Mouse (Mus musculus) thymus, adult 2 months (tissue): ENCODE measurements at regions not wholly inside any gene's neighbourhood (a gene's known extent, or its start where the extent isn't known, plus 50 kb on each side); places are given as distances from the start of the nearest gene placed in this dataset.

ENCODE experiments used
- DNase-seq: peaks from one replicate; pipeline ENCODE4 v3.0.0; 2021
- H3K27ac ChIP-seq: fragments of 200-500 bp; 2 replicates; pipeline ENCODE4 v1.5.1; 2012; ENCODE audit warnings: low read length, control low read depth; ENCODE audit not compliant: control insufficient read depth, insufficient read depth
- H3K27me3 ChIP-seq: fragments of 200-500 bp; 2 replicates; pipeline ENCODE4 v1.6.1; 2012; ENCODE audit warnings: mild to moderate bottlenecking, low read length, moderate library complexity, mixed read lengths; ENCODE audit not compliant: control insufficient read depth, insufficient read depth
- H3K36me3 ChIP-seq: fragments of 200-500 bp; 2 replicates; pipeline ENCODE4 v1.6.1; 2012; ENCODE audit warnings: mild to moderate bottlenecking, low read length, moderate library complexity; ENCODE audit not compliant: control insufficient read depth, insufficient read depth
- H3K4me1 ChIP-seq: fragments of 200-500 bp; replicated peaks from 2 replicates; pipeline ENCODE4 v1.6.1; 2012; ENCODE audit warnings: low read length; ENCODE audit not compliant: control insufficient read depth, insufficient read depth
- H3K4me3 ChIP-seq: fragments of 200-500 bp; 2 replicates; pipeline ENCODE4 v1.5.1; 2012; ENCODE audit warnings: mild to moderate bottlenecking, low read length, control low read depth, moderate library complexity; ENCODE audit not compliant: control insufficient read depth, insufficient read depth
- CTCF ChIP-seq: fragments of 200-500 bp; IDR thresholded peaks from 2 replicates; pipeline ENCODE4 v1.5.1; 2012; ENCODE audit warnings: mild to moderate bottlenecking, control low read depth, low read length, moderate library complexity, borderline replicate concordance; ENCODE audit not compliant: control insufficient read depth, poor library complexity, insufficient read depth; ENCODE audit errors: extremely low read depth
- POLR2A ChIP-seq: fragments of 200-500 bp; IDR thresholded peaks from 2 replicates; pipeline ENCODE4 v1.6.1; 2012; ENCODE audit warnings: mild to moderate bottlenecking, low read length, control low read depth, moderate library complexity; ENCODE audit not compliant: control insufficient read depth, poor library complexity, insufficient read depth; ENCODE audit errors: extremely low read depth
- WGBS: fragments of 180-500 bp; shearing (Covaris S2); methylation state at CpG from one replicate; pipeline ENCODE4 v1.1.7; 2018; 5-methylcytosine and 5-hydroxymethylcytosine counted together

GRCm38 (mm10) chr4:142671872-142672458 is 432.8 kb upstream of the Kazn start:
- DNase-seq = no peak
- Histone ChIP-seq H3K4me3 (no peak overlapping the region), H3K4me1 (no peaks in the 10 kb centered on the region), H3K27me3 (no peaks in the 10 kb centered on the region), H3K27ac (no peak overlapping the region), H3K36me3 (no peaks in the 10 kb centered on the region)
- TF ChIP-seq CTCF = no peak
- 84% methylated on average over 8 of the region's 8 CpGs for WGBS

- Histone ChIP-seq H3K4me1 (no peaks in the 10 kb centered on the region), H3K27ac (no peak overlapping the region), H3K36me3 (no peaks in the 10 kb centered on the region), H3K27me3 (no peaks in the 10 kb centered on the region), H3K4me3 (no peak overlapping the region)
- no peak for DNase-seq
- 62% methylated on average over 4 of the region's 4 CpGs for WGBS
- TF ChIP-seq POLR2A (no peak), CTCF (no peak)
These were observed 425.6 kb upstream of the Kazn start for GRCm38 (mm10) chr4:142664781-142665180.

- WGBS = 97% methylated on average over 6 of the region's 6 CpGs
- H3K27ac ChIP-seq = no peak overlapping the region
- no peak for TF ChIP-seq POLR2A
- TF ChIP-seq CTCF = no peak
These were observed 419.0 kb upstream of the Kazn start for GRCm38 (mm10) chr4:142658156-142658555.

GRCm38 (mm10) chr4:142641069-142641468 is 401.9 kb upstream of the Kazn start:
- no peak for DNase-seq
- WGBS = 89% methylated on average over 10 of the region's 10 CpGs
- H3K4me1 ChIP-seq = no peaks in the 10 kb centered on the region
- H3K27ac ChIP-seq = no peak overlapping the region
- TF ChIP-seq POLR2A = no peak
- no peak for TF ChIP-seq CTCF
- no peak overlapping the region for H3K4me3 ChIP-seq
- H3K27me3 ChIP-seq = no peaks in the 10 kb centered on the region
- H3K36me3 ChIP-seq = no peaks in the 10 kb centered on the region

More at GRCm38 (mm10) chr4:142658156-142658555, 419.0 kb upstream of the Kazn start:
- no peak for DNase-seq
- H3K4me3 ChIP-seq = no peak overlapping the region
- H3K36me3 ChIP-seq = no peaks in the 10 kb centered on the region
- H3K4me1 ChIP-seq = no peaks in the 10 kb centered on the region
- no peaks in the 10 kb centered on the region for H3K27me3 ChIP-seq

GRCm38 (mm10) chr4:142639340-142639733 is 400.1 kb upstream of the Kazn start:
- H3K4me1 ChIP-seq = no peaks in the 10 kb centered on the region
- WGBS = 87% methylated on average over 9 of the region's 9 CpGs
- no peaks in the 10 kb centered on the region for H3K27me3 ChIP-seq
- no peak overlapping the region for H3K4me3 ChIP-seq
- TF ChIP-seq CTCF (no peak), POLR2A (no peak)
- no peak overlapping the region for H3K27ac ChIP-seq
- no peaks in the 10 kb centered on the region for H3K36me3 ChIP-seq
- no peak for DNase-seq

- WGBS = 54% methylated on average over 13 of the region's 13 CpGs
- H3K4me3 ChIP-seq = no peak overlapping the region
- TF ChIP-seq POLR2A (no peak), CTCF (no peak)
- DNase-seq = no peak
- H3K36me3 ChIP-seq = no peaks in the 10 kb centered on the region
- H3K27ac ChIP-seq = no peak overlapping the region
- H3K4me1 ChIP-seq = no peaks in the 10 kb centered on the region
- no peaks in the 10 kb centered on the region for H3K27me3 ChIP-seq
These were observed 399.6 kb upstream of the Kazn start for GRCm38 (mm10) chr4:142638733-142639339.

- Histone ChIP-seq H3K4me1 (no peaks in the 10 kb centered on the region), H3K36me3 (no peaks in the 10 kb centered on the region), H3K27ac (no peak overlapping the region), H3K4me3 (no peak overlapping the region), H3K27me3 (no peaks in the 10 kb centered on the region)
- WGBS = 78% methylated on average over 4 of the region's 4 CpGs
- DNase-seq = no peak
- TF ChIP-seq POLR2A = no peak
- no peak for TF ChIP-seq CTCF
These were observed 398.9 kb upstream of the Kazn start for GRCm38 (mm10) chr4:142638057-142638456.
